Mouse (Mus musculus) cerebellum, postnatal 10 days (tissue): ENCODE results near the gene Carns1.

Experiments
- DNase-seq, 2 experiments: peaks; one replicate each; pipeline ENCODE4 v3.0.0; 2021; ENCODE audit warnings: mixed read lengths in 2 of 2

The Carns1 gene

GRCm38 (mm10) chr19:4175368-4175947 is at the start of gene Carns1:
Carns1 (minus strand) TSS chr19:4175479.
- DNase-seq = peak in 1 of 2 experiments; percentile 43

DNA sequence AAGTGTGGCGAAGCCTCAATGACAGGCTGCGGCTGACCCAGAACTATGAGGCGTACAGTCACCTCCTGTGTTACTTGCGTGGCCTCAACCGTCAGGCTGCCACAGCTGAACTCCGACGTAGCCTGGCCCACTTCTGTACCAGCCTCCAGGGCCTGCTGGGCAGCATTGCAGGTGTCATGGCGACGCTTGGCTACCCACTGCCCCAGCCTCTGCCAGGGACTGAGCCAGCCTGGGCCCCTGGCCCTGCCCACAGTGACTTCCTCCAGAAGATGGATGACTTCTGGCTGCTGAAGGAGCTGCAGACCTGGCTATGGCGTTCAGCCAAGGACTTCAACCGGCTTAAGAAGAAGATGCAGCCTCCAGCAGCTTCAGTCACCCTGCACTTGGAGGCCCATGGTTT is 46.9 kb upstream of the Carns1 start:
- peak; percentile 43 to 56 for DNase-seq

DNA sequence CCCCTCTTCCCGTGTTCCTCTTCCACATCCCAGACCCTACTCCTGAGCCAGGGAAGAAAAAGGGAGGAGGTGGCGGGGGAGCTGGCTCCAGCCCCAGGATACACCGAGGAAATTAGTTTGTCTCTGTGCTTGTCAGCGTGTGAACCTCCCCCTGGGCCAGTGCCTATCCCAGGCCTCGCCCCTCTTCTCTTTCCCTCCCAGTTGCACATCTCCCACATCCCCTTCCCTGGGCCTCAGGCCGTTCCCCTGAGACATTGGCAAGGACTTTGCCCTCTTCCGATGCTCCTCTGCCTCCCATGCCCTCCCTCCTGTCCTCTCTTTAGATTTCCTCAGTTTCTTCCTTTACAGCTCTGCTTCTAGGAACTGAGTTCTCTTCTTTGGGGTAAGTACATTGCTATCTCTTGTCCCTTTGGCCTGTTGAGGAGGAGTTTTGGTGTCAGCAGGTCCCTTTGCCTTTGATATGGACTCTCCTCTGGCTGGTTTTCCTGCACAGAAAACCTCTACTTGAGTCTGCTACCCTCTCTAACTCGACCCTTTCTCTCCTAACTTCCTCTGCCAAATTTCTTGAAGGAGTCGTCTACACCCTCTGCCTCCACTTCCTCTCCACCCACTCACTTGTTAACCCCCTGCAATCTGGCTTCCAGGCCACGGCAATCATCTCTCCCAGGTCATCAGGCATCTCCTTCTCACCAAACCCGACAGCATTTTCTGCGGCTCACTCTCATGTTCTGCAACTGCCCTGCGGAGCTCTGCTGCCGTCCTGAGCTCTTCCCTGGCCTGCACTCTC is 45.9 kb upstream of the Carns1 start:
- peak in 1 of 2 experiments; percentile 56 for DNase-seq

DNA sequence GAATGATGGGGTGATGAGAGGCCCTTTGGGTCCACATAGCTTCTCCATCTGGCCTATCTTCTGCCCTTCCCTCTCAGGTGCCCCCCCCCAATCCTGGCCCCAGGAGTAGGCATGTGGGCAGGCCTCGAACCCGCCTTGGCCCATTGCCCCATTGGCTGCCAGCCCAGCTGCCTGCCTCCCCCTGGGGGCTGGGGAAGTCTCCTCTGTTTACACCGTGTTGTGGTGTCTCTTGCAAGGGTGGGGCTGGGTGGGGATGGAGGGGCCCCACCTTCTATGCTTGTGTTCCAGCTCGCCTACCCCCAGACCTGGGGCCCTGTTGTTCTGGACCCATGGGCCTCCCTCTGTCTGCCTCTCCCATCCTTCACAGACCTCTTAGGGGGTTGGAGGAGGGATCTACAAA is 45.1 kb upstream of the Carns1 start:
- peak; percentile 80 to 81 for DNase-seq

GRCm38 (mm10) chr19:4219943-4220342 is 44.7 kb upstream of the Carns1 start:
- DNase-seq = peak; percentile 60 to 65

DNA sequence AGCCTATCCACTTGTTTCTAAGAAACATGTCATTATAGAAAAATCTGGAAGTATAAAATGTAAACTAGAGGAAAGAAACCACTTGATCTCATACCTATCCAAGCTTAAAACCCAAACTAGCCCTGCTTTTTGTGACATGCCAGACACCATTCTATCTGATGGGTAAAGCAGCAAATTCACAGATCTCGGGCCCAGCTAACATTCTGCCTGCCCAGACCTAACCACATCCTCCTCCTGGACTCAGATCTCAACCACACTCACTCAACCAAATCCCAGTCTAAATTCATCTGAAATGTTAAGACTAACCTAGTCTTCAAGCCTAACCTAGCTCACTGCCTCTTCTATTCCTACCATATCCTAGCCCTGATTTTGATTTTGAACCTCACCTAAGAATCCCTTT is 43.5 kb upstream of the Carns1 start:
- no peak for DNase-seq

DNA sequence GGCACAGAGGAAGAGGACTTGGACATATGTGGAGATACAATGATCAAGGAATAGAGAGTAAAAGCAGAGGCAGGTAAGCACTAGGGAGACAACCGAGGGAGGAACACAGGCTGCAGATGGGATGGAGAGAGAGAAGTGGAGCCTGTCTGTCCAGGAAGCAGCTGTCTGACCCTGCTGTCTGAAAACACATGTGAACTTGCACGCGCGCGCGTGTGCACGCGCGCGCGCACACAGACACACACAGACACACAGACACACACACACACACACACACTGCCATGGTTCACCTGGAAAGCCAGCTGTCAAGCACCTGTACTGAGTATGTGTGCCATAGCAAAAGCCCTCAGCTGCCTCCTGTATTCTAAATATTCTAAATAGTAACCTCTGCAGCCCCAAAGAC is 43.0 kb upstream of the Carns1 start:
- DNase-seq = no peak

DNA sequence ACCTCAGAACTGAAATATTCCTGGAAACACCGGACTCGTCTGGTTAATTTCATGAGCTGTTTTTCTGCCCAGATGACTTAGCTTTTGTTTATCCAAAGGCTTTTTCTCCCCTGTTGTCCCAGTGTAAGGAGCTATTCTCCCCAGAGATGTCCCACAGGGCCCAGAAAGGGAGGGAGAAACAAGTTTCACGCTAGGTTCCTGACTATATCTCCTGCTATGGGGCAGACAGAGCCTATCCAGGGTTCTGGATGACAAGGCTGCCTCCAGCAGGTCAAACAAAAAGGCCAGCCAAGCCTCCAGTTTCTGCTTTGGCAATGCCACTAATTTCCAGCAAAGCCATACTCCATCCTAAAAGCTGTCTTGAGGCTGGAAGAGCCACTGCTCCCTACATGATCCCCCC is 42.6 kb upstream of the Carns1 start:
- no peak for DNase-seq

DNA sequence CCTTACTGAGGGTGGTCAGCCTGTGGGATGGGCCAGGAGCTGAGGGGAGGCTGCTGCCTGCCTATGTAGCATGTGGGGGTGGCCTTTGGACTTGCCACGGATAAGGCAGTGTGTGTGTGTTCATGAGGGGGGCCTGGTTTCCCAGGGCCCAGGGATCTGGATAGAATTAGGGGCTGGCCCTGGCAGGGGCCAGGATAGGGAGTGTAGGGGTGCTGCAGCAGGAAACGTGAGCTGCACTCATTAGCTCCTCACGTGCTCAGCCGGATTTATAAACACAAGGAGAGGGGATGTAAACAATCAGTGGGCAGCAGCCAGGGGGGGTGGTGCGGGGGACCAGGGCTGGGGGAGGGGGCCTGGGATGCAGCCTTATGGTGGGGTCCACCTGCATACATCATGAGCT is 41.9 kb upstream of the Carns1 start:
- DNase-seq = no peak

GRCm38 (mm10) chr19:4216041-4216685 is 40.9 kb upstream of the Carns1 start:
- DNase-seq = peak; percentile 69 to 74

DNA sequence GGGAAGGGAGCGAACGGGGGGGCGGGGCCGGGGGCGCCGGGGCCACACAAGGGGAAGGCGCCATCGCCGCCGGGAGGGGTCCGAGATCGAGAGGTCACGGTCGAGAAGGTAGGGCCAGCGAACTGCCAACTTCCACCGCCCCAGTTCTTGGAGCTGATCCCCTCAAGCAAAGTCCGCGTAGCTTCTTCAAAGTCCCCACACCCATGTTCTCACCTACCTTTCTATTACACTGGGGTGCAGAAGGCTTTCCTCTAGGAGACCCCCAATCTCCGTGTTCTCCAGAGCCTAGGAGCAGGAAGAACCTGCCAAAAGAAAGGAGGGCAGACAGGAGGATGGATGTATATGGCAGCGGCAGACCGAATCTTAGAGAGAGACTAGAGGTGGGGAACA is 40.2 kb upstream of the Carns1 start:
- DNase-seq = no peak

GRCm38 (mm10) chr19:4214771-4215450 is 39.6 kb upstream of the Carns1 start:
- DNase-seq = peak; percentile 34 to 44

DNA sequence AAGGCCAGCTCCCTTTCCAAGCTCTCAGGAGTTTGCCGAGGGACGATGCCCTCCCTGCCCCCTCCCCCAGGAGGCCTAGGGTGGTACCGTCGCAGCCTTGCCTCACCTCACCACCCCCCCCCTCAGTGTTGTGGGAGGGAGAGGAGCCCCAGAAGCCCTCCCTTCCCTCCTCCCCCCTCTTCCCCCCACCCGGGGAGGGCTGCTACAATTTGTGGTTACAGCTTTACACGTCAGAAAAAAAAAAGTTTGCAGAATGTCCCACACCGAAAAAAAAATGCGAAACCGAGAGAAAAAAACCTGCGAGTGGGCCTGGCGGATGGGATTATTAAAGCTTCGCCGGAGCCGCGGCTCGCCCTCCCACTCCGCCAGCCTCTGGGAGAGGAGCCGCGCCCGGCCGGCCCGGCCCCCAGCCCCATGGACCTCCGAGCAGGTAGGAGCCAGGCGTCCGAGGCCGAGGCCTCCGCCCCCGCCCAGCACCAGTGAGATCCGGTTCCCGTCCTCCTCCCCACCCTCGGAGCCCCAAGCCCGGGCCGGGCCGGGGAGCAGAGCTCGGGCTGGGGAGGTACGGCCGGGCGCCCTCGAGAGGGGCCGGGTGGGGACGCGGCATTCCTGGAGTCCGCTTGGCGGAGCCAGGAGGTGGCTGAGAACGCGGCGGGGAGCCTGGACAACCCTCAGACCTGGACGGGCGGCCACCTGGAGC is 38.9 kb upstream of the Carns1 start, which contains the start of the genes Clcf1 and AC109138.7:
TSS of gene Clcf1 (plus strand) at position 168 of the 700 bp plus-strand sequence.
TSS of gene AC109138.7 (plus strand) at position 287 of the 700 bp plus-strand sequence.
- DNase-seq = peak; percentile 47 to 50

DNA sequence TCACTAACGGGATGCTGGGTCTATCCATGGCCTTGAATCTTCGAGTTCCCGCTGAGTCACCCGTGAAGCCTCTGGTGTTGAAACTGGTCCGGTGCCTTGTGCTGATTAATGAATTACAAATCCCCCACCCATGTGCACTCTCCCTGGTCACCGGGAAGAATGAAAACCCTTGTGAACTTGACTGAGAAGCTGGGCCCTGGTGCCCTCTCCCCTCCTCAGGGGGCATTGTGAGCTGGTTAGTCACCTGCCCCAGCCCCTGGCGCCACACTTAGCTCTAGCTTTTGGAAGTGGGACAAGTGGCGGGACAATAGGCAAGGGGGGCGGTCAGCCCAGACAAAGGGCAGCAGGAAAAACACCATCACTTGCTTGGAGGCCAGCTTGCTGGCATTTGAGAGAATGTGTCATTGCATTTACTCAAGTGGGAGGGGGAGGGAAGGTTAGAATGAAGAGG is 38.3 kb upstream of the Carns1 start:
- DNase-seq = no peak

DNA sequence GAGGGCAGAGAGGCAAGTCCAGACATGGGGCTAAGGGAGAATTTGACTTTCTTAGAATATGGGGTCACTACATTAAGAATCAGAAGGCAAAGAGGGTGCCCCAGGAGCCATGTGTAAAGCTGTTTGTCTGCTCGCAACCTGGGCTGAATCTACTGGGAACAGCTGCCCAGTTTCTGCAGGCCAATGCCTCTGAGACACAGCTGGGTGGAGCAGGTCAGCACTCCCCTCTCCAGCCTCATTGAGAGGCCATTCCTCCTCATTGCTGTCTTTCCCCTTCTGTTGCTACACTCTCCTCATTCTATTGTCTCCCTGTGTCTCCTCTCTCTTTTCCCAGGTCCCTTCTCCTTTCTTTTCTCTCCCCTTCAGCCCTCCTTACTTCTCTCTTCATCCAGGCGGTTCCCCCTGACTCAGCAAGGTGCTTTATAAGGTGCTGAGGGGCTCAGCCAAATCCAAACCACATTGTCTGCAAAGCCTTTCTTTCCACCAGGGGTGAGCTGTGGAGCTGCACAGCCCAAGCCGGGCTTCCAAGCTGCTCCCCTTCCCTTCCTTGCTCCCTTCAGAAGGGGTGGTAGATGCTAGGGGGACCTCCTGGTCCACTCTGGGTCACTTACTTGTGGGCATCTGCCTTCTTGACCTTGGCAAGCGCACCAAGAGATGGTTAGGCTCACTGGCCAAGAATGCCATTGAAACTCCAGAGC is 36.8 kb upstream of the Carns1 start:
- DNase-seq = no peak

- no peak for DNase-seq
These were observed 33.3 kb upstream of the Carns1 start for GRCm38 (mm10) chr19:4208563-4208962.

- peak; percentile 83 for DNase-seq
These were observed 31.7 kb upstream of the Carns1 start for GRCm38 (mm10) chr19:4206971-4207370.

- DNase-seq = no peak
These were observed 29.6 kb upstream of the Carns1 start for GRCm38 (mm10) chr19:4204889-4205288.

DNA sequence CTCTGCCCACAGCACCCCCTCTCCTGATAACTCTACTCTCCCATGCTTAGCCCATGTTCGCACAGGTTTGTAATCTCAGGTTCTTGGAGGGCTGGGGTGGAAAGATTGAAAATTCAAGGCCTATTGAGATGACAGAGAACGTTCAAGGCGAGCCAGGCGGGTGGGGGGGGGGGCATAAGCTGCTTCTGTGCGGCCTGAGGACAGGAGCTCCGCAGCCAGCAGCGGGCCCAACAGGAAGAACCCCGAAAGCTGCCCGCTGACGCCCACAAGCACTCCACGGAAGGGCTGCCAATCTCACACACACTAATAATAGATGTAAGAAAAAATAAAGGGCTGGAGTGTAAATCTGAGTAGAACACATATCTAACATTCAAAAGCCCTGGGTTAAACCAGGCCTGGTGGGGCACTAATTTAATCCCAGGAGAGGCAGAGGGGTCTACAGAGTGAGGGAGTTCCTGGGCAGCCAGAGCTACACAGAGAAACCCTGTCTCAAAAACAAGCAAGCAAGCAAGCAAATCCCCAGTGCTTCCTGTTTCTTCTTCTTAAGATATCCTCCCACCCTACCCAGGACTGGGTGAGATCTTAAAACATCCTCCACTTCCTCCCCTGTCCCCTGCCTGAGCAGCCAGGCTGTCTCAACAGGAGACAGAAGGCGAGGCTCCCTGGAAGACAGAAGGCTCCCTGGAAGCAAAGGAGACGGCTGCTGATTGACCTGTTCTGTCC is 28.5 kb upstream of the Carns1 start:
- no peak for DNase-seq

GRCm38 (mm10) chr19:4203148-4203547 is 27.9 kb upstream of the Carns1 start:
- DNase-seq = no peak

GRCm38 (mm10) chr19:4202149-4202548 is 26.9 kb upstream of the Carns1 start:
- DNase-seq = no peak
